Mouse (Mus musculus) erythroblast, embryonic 14.5 days (primary cell): Measurements from ENCODE around the gene Qk. TPM values are rescaled to one million over a fixed set of nuclear protein-coding genes. Genes with fewer than 3 reads are reported as not detected.

ENCODE experiments used
- H3K27me3 ChIP-seq: 2 replicates; pipeline ENCODE4 v1.6.1; 2012; ENCODE audit warnings: inconsistent platforms; ENCODE audit not compliant: control insufficient read depth
- H3K36me3 ChIP-seq: 2 replicates; pipeline ENCODE4 v1.6.1; 2012; ENCODE audit warnings: mild to moderate bottlenecking, inconsistent platforms; ENCODE audit not compliant: control insufficient read depth
- H3K4me1 ChIP-seq: 2 replicates; pipeline ENCODE4 v1.6.1; 2012; ENCODE audit warnings: inconsistent platforms; ENCODE audit not compliant: control insufficient read depth
- H3K4me3 ChIP-seq: replicated peaks from 2 replicates; pipeline ENCODE3; 2012; ENCODE audit warnings: moderate library complexity, mild to moderate bottlenecking, inconsistent platforms
- H3K9me3 ChIP-seq: 2 replicates; pipeline ENCODE4 v1.6.1; 2012; ENCODE audit warnings: low read length, inconsistent platforms, mixed read lengths; ENCODE audit not compliant: control insufficient read depth
- GATA1 ChIP-seq: IDR thresholded peaks from 2 replicates; pipeline ENCODE4 v1.6.1; 2012; ENCODE audit warnings: low read length, inconsistent platforms, mixed read lengths
- TAL1 ChIP-seq: IDR thresholded peaks from 3 replicates; pipeline ENCODE4 v1.6.1; 2012; ENCODE audit warnings: low read length, inconsistent platforms, mixed read lengths
- polyA plus RNA-seq: library from polyadenylated mRNA; stranded (reverse); fragments of >175 nt; gene quantifications from 2 replicates; pipeline ENCODE4 v1.2.3, GENCODE M21; 2012

Qk gene
- polyA plus RNA-seq, 1 experiment = 0.82 TPM

- no peak overlapping the region for H3K4me3 ChIP-seq
- no peaks in the 10 kb centered on the region for H3K36me3 ChIP-seq
- TF ChIP-seq GATA1 (no peak), TAL1 (no peak)
- H3K9me3 ChIP-seq = no peaks in the 10 kb centered on the region
- H3K4me1 ChIP-seq = no peaks in the 10 kb centered on the region
- no peaks in the 10 kb centered on the region for H3K27me3 ChIP-seq
Measured at GRCm38 (mm10) chr17:10177096-10177495, 142.6 kb downstream of the Qk start.

GRCm38 (mm10) chr17:10161258-10161657 is 158.4 kb downstream of the Qk start:
- Histone ChIP-seq H3K4me3 (no peak overlapping the region), H3K36me3 (no peaks in the 10 kb centered on the region), H3K4me1 (no peaks in the 10 kb centered on the region), H3K27me3 (no peaks in the 10 kb centered on the region), H3K9me3 (no peaks in the 10 kb centered on the region)
- TF ChIP-seq TAL1 = no peak
- TF ChIP-seq GATA1 = no peak

- H3K27me3 ChIP-seq = no peaks in the 10 kb centered on the region
- no peaks in the 10 kb centered on the region for H3K36me3 ChIP-seq
Measured at GRCm38 (mm10) chr17:10160415-10160814, 159.2 kb downstream of the Qk start.

GRCm38 (mm10) chr17:10152808-10153413 is 166.7 kb downstream of the Qk start:
- Histone ChIP-seq H3K36me3 (no peaks in the 10 kb centered on the region), H3K4me1 (no peaks in the 10 kb centered on the region), H3K27me3 (no peaks in the 10 kb centered on the region), H3K4me3 (no peak overlapping the region), H3K9me3 (no peaks in the 10 kb centered on the region)
- TF ChIP-seq GATA1 (no peak), TAL1 (no peak)

More at GRCm38 (mm10) chr17:10160415-10160814, 159.2 kb downstream of the Qk start:
- Histone ChIP-seq H3K4me1 (no peaks in the 10 kb centered on the region), H3K9me3 (no peaks in the 10 kb centered on the region), H3K4me3 (no peak overlapping the region)
- no peak for TF ChIP-seq GATA1
- no peak for TF ChIP-seq TAL1
